Mouse (Mus musculus): ENCODE data around the gene Tasp1. TPM values are rescaled to one million over a fixed set of nuclear protein-coding genes. Genes with fewer than 3 reads are reported as not detected.
"Not testable (repeated sequence)": the region's sequence is repeated elsewhere in the genome, so short reads cannot be mapped to it uniquely, and the experiment has no call there.

Tasp1 gene
- total RNA-seq, 2 experiments from 2014 or later = 27.5 to 30.8 TPM

DNA sequence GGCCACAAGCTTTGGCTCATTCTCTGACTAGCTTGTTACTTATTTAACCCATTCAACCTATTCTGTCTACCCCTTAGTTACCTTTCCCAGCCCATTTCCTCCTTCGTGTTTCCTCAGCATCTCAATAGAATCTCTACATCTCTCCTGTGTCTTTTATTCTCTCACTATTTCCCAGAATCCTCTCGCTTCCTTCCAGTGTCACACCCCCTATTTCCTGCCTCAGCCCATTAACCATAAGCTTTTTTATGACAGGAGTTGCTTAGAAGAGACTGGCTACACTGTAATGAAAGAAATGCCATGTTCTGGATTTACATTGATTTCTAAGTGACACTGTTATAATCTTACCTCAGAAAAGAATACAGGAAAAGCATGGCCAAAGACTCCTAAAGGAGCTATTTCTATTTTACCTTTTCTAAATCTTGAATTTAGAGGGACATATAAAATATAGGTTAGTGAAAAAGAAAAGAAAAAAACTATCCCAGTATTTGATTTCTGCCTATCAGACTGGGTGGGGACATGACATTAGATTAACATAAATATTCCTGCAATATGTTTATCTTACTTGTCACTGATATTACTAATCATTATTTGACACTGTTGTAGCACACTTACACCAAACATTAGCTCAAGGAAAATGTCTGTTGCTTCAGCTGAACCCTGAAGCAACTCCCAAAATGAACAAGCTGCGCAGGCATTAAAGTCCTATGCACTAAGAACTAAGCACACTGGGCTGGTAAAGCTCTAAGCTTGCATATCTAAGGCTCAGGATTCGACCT, 6.3 kb downstream of the Tasp1 start:
- DNase-seq (ENCODE audit: extremely low spot score in 1 of 2, low spot score in 1 of 2) = no peak

DNA sequence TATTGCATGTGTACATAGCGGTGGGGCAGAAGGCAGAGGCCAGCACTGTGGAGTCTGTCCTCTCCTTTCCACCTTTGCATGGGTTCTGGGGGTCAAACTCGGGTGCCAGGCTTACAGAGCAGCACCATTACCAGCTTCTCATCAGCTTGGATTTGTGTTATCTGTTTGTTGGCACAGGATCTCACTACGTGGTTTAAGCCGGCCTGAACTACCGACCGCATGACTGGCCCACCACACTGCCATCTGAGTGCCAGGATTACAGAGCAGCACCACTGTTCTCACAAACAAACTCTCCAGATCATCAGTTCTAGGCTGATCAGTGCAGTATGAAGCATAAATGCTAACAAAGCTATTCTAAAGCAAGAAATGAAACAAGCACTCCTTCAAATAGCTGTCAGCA, 8.5 kb downstream of the Tasp1 start:
- no peak for DNase-seq (ENCODE audit: extremely low spot score in 1 of 2, low spot score in 1 of 2)

DNA sequence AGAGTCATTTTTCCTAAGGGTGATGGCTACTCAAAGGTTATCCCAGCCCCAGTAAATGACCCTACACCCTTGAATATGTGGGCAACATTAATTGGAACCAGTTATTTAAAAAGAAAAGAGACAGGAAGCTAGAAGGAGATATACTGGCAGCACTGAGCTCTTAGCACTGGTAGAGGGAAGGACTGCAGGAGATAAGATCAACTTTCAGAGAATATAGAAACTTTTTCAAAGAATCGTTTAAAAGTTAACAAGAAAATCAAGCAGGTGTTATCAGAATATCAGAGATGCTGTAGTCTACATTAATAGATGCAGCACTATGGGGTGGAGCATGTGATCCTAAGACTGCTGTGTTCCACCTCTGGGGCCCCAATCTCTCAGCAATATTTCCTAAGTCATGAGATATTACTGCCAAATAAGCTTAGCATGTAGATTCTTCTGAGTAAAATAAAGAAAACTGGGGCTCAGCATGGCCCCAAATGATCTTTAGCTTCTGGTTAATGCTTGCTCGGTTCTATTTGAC, 14.9 kb downstream of the Tasp1 start:
- DNase-seq (ENCODE audit: extremely low spot score in 1 of 2, low spot score in 1 of 2) = no peak

DNA sequence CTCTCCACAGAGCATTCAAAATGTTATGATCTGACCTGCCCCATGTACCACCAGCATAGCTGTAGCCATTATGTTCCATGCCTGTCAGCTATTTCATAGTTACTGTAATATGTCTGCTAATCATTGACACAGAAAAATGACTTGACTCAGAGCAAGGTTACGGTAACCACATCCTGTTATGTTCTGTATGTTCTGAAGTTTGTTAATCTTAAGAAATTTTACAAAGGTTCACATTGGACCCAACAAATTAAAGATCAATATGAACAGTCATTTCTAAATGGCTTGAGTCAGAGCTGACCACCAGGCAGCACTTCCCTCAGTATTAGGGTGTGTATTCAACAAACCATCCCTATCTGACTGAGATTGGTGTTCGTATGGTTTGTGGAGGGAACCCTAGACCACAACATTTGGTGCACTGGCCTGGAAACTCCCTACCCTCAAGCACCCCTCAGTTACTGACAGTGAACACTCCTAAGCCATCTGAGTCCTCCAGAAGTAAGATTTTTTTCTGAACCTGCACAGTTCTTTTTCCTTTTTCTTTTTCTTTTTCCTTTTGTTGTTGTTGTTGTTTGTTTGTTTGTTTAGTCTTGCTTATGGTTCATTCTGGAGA, 24.0 kb downstream of the Tasp1 start:
- no peak for DNase-seq (ENCODE audit: extremely low spot score in 1 of 2, low spot score in 1 of 2)

DNA sequence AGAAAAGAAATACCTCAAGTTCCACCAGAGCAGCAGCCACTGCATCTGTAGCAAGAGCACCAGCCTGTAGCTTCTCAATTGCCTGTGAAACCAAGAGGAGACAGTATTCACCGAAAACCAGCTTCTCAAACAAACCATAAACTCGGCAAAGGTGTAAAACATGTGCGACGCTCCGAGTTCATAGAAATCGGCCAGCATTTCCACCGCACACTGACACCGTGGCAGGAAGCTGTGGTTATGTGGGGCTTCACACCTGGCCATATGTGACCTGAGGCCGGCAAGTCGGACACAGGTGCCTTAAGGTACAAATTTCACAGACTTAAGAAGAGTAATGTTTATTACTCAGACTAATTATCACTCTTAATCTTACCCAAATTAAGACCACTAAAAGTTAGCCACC, 24.5 kb downstream of the Tasp1 start:
- no peak for DNase-seq (ENCODE audit: extremely low spot score in 1 of 2, low spot score in 1 of 2)

DNA sequence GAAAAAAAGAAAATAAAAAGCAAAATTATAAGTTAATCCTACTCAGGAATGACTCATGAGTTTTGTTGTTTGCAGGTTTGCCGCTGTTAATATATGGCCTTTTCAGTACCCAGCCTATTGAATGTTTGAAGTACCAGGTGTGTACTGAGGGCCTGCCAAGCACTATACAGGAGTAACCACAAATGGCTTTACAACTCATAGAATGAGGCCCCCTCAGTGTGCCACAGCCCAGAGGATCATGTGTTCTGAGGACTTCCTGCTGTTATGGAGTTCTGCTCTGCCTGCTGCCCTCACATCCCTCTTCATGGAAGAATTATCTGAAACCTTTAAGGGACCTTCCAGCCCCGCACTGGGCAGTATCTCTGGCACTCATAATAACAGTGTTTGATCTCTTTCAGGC, 29.1 kb downstream of the Tasp1 start:
- DNase-seq (ENCODE audit: extremely low spot score in 1 of 2, low spot score in 1 of 2) = no peak

- no peak for DNase-seq (ENCODE audit: extremely low spot score in 1 of 2, low spot score in 1 of 2)
Measured at GRCm38 (mm10) chr2:140036854-140037253, 29.8 kb downstream of the Tasp1 start.

DNA sequence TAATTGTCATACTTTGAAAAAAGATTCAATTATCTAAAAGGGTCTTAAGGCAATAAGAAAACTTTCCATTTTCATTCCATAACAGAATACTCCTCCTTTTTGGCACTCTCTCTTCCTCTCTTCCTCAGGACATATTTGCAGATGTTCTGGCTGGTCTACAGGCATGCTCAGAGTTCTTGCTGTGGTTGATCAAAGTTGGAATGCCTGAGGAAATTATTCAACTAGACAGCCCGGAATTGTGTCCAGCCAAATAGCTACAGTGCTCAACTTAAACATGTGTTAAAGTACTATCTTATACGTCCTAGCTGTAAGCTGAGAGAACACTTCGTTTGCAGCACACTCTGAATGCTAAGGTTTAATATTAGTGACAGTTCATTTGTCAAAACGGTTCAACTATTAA, 41.7 kb downstream of the Tasp1 start:
- DNase-seq (ENCODE audit: extremely low spot score in 1 of 2, low spot score in 1 of 2) = no peak

DNA sequence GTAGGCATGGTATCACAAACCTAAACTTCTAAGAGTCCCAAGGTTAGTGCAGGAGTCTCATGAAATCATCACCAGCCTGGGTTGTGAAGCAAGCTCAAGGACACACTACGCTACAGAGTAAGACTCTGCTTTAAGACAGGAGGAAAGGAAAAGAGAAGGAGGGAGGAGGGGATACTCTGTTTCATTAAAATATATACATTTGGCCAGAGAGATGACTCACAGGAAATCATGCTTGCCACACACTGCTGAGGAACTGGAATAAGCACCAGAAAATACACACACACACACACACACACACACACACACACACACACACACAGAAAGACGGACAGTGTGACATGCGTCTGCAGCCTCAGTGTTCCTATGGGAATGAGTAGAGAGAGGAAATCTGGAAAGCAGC, 59.2 kb downstream of the Tasp1 start:
- no peak for DNase-seq (ENCODE audit: extremely low spot score in 1 of 2, low spot score in 1 of 2)

DNA sequence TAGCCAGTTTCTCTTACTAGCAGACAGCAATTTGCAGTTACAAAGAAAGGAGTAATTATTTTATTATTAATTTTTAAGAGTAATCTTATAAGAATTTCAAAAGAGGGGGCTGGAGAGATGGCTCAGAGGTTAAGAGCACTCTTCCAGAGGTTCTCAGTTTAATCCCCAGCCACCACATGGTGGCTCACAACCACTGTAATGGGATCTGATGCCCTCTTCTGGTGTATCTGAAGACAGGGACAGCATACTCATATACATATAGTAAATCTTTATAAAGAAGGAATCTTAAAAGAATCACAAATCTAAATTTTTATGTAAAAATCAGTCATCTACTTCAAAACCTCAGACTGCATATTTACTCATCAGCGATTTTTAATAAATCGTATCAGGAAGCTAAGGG, 68.4 kb downstream of the Tasp1 start:
- DNase-seq (ENCODE audit: extremely low spot score in 1 of 2, low spot score in 1 of 2) = no peak

- DNase-seq (ENCODE audit: extremely low spot score in 1 of 2, low spot score in 1 of 2) = not testable (repeated sequence)
Measured at GRCm38 (mm10) chr2:139989907-139990306, 76.7 kb downstream of the Tasp1 start.

- DNase-seq (ENCODE audit: extremely low spot score in 1 of 2, low spot score in 1 of 2) = no peak
Measured at GRCm38 (mm10) chr2:139967451-139967850, 99.2 kb downstream of the Tasp1 start.

GRCm38 (mm10) chr2:139966288-139966687, 100.3 kb downstream of the Tasp1 start:
- peak in 1 of 2 experiments; percentile 58 for DNase-seq (ENCODE audit: extremely low spot score in 1 of 2, low spot score in 1 of 2)

DNA sequence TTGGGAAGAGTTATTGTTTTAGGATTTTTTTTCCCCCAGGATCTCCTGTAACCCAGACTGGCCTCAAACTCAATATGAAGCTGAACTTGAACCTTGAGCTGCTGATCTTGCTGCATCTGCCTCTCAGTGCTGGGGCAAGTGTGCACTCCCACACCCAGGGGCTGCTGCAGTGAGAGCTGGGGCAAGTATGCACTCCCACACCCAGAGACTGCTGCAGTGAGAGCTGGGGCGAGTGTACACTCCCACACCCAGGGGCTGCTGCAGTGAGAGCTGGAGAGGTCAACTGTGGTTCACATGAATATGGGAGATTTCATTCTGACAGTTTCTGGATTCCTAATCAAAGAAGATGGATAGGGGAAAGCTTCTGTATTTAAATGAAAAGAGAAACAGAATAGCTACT, 117.8 kb downstream of the Tasp1 start:
- DNase-seq (ENCODE audit: extremely low spot score in 1 of 2, low spot score in 1 of 2) = no peak

- DNase-seq (ENCODE audit: extremely low spot score in 1 of 2, low spot score in 1 of 2) = no peak
Measured at GRCm38 (mm10) chr2:139937581-139937980, 129.0 kb downstream of the Tasp1 start.

DNA sequence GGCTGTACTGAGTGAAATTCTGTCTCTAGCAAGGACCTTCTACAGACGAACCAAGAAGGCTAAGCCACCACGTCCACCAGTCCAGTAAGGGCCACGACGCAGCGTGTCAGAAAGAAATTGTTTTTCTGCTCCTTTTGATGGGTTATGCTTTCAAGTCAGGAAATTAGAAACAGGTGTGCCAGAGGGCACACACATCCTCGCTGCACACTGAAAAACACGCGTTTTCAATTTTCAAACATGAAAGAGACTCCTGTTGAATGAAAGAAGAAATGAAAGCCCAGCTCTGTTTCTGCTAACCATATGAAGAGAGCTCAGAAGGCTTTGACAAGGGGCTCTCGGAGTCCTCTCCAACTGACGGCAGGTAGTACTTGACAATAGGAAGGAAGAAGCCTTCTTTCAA, 132.0 kb downstream of the Tasp1 start:
- DNase-seq (ENCODE audit: extremely low spot score in 1 of 2, low spot score in 1 of 2) = no peak

DNA sequence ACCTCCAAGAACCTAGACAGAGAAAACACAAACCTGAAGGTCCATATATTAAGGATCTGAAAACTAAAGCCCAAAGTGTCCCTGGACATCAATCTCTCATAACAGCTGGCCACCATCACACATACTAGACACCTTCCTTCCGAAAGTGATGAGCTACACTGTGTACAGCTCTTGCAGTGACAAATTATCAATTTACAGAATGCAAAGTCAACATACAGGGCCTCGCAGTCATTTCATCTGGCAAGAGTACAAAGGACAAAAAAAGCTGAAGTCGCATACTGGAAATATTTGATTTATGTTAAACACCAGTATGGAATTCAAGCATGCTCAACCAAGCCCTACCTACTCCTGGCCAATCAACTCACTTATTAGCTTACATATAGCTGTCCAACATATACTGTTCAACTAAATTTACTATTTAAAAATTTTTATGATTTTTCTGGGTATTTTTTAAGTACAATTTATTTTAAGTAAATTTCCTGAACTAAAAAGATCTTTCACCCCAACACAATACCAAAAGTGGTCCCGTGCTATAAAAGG, 132.5 kb downstream of the Tasp1 start:
- DNase-seq (ENCODE audit: extremely low spot score in 1 of 2, low spot score in 1 of 2) = no peak

DNA sequence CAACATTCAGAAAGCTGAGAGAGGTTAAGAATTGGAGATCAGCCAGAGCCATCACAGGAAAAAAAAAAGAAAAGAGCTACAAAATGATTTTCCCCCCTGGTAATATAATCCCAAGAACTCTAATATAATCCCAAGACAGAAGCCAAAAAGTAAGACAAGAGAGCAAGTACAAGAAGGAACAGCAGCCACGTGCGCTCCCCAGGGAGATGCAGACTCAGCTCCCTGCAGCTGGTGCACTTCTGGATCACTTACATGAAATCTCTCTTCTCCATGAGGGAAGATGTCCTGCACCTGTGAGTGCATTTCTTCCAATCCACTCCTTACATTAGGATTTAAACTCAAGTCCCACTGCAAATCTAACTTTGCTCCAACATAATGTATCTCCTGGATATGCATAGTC, 134.4 kb downstream of the Tasp1 start:
- DNase-seq (ENCODE audit: extremely low spot score in 1 of 2, low spot score in 1 of 2) = no peak

- no peak for DNase-seq (ENCODE audit: extremely low spot score in 1 of 2, low spot score in 1 of 2)
Measured at GRCm38 (mm10) chr2:139924937-139925336, 141.7 kb downstream of the Tasp1 start.

- not testable (repeated sequence) for DNase-seq (ENCODE audit: extremely low spot score in 1 of 2, low spot score in 1 of 2)
Measured at GRCm38 (mm10) chr2:139921395-139921794, 145.2 kb downstream of the Tasp1 start.

GRCm38 (mm10) chr2:139919757-139920156, 146.8 kb downstream of the Tasp1 start:
- no peak for DNase-seq (ENCODE audit: extremely low spot score in 1 of 2, low spot score in 1 of 2)
